Mouse (Mus musculus) kidney, adult 11 months (tissue): ENCODE data around the gene Ehd2.

ENCODE experiments used
- DNase-seq: peaks from one replicate; pipeline ENCODE4 v3.0.0; 2022

The Ehd2 gene

GRCm38 (mm10) chr7:15967312-15967711, at the start of gene Ehd2:
Gene Ehd2 (minus strand): TSS chr7:15967567.
- no peak for DNase-seq

GRCm38 (mm10) chr7:16015384-16015783, 48.0 kb upstream of the Ehd2 start:
- no peak for DNase-seq

- peak; percentile 69 for DNase-seq
These were observed 47.3 kb upstream of the Ehd2 start for GRCm38 (mm10) chr7:16014521-16015175.

- no peak for DNase-seq
These were observed 46.4 kb upstream of the Ehd2 start for GRCm38 (mm10) chr7:16013722-16014275.

- DNase-seq, result peak; percentile 40
These were observed 45.4 kb upstream of the Ehd2 start for GRCm38 (mm10) chr7:16012576-16013263.

- no peak for DNase-seq
These were observed 44.2 kb upstream of the Ehd2 start for GRCm38 (mm10) chr7:16011418-16012085.

- DNase-seq, result no peak
These were observed 43.3 kb upstream of the Ehd2 start for GRCm38 (mm10) chr7:16010649-16011048.

- DNase-seq, result no peak
These were observed 42.3 kb upstream of the Ehd2 start for GRCm38 (mm10) chr7:16009636-16010035.

GRCm38 (mm10) chr7:16005020-16005419, 37.7 kb upstream of the Ehd2 start:
- no peak for DNase-seq

- DNase-seq, result no peak
These were observed 37.0 kb upstream of the Ehd2 start for GRCm38 (mm10) chr7:16004177-16004856.

- DNase-seq, result no peak
These were observed 35.7 kb upstream of the Ehd2 start for GRCm38 (mm10) chr7:16003032-16003431.

GRCm38 (mm10) chr7:16002171-16002570, 34.8 kb upstream of the Ehd2 start:
- no peak for DNase-seq

GRCm38 (mm10) chr7:16001691-16002090, 34.3 kb upstream of the Ehd2 start:
- no peak for DNase-seq

- DNase-seq, result no peak
These were observed 26.4 kb upstream of the Ehd2 start for GRCm38 (mm10) chr7:15993789-15994188.

GRCm38 (mm10) chr7:15993152-15993551, 25.8 kb upstream of the Ehd2 start:
- peak; percentile 90 for DNase-seq

- peak; percentile 55 for DNase-seq
These were observed 24.4 kb upstream of the Ehd2 start for GRCm38 (mm10) chr7:15991764-15992163.

- peak; percentile 61 for DNase-seq
These were observed 20.4 kb upstream of the Ehd2 start for GRCm38 (mm10) chr7:15987661-15988356.

- DNase-seq, result no peak
These were observed 15.5 kb upstream of the Ehd2 start for GRCm38 (mm10) chr7:15982729-15983407.

GRCm38 (mm10) chr7:15981538-15981937, 14.2 kb upstream of the Ehd2 start:
- DNase-seq, result peak; percentile 94

GRCm38 (mm10) chr7:15980246-15980645, 12.9 kb upstream of the Ehd2 start:
- peak; percentile 83 for DNase-seq

- no peak for DNase-seq
These were observed 8.5 kb upstream of the Ehd2 start for GRCm38 (mm10) chr7:15975904-15976303.

- no peak for DNase-seq
These were observed 8.1 kb upstream of the Ehd2 start for GRCm38 (mm10) chr7:15975451-15975850.
